In genomic region chr14:31019331-31020205, GRCm38 (mm10) we compare ENCODE assay signal across 8 mouse cellular contexts. TPM values are rescaled to one million over a fixed set of nuclear protein-coding genes. Genes with fewer than 3 reads are reported as not detected.
DNase-seq lines count a peak whose midpoint lies in the region; ATAC-seq and TF ChIP-seq lines count a peak whose summit lies in the region.

No protein-coding gene starts in this region.

- peak overlapping the region; percentile 94 for H3K9ac ChIP-seq in forebrain, embryonic 16.5 days (replicated peaks; ENCODE audit: low read depth, low read length)
- H3K9ac ChIP-seq in hindbrain, embryonic 15.5 days = peak overlapping the region; percentile 93
- H3K9ac ChIP-seq in limb, embryonic 12.5 days (replicated peaks) = peak overlapping the region; percentile 91
- H3K9ac ChIP-seq in midbrain, embryonic 11.5 days (ENCODE audit: low read length) = peak overlapping the region; percentile 96

- WGBS in cerebellum, adult 2 months = 2% methylated on average over 32 of the region's 56 CpGs
- WGBS in bone marrow, adult 2 months = 6% methylated on average over 56 of the region's 56 CpGs
- WGBS in forebrain, embryonic 16.5 days = 3% methylated on average over 39 of the region's 56 CpGs
- 7% methylated on average over 34 of the region's 56 CpGs for WGBS in hindbrain, embryonic 15.5 days
- 7% methylated on average over 39 of the region's 56 CpGs for WGBS in limb, embryonic 12.5 days
- 7% methylated on average over 37 of the region's 56 CpGs for WGBS in midbrain, embryonic 11.5 days

- no peaks in the 10 kb centered on the region for H3K27me3 ChIP-seq in cerebellum, adult 2 months (ENCODE audit: control insufficient read depth, insufficient read depth, low read length)
- H3K27me3 ChIP-seq in forebrain, embryonic 16.5 days (replicated peaks; ENCODE audit: control insufficient read depth, insufficient read depth, low read length) = no peaks in the 10 kb centered on the region
- H3K27me3 ChIP-seq in hindbrain, embryonic 15.5 days = no peaks in the 10 kb centered on the region
- H3K27me3 ChIP-seq in limb, embryonic 12.5 days = no peaks in the 10 kb centered on the region
- H3K27me3 ChIP-seq in midbrain, embryonic 11.5 days (ENCODE audit: control insufficient read depth, insufficient read depth, low read length) = no peaks in the 10 kb centered on the region

- no peaks in the 10 kb centered on the region for H3K9me3 ChIP-seq in forebrain, embryonic 16.5 days (ENCODE audit: control insufficient read depth, low read length)
- no peaks in the 10 kb centered on the region for H3K9me3 ChIP-seq in hindbrain, embryonic 15.5 days
- no peaks in the 10 kb centered on the region for H3K9me3 ChIP-seq in limb, embryonic 12.5 days
- H3K9me3 ChIP-seq in midbrain, embryonic 11.5 days (ENCODE audit: control insufficient read depth, low read length) = no peaks in the 10 kb centered on the region

- H3K4me1 ChIP-seq in cerebellum, adult 2 months (ENCODE audit: control insufficient read depth, insufficient read depth, low read length) = peaks cover 6% of the 10 kb centered on the region; the same call in 1 of the 2 replicates
- H3K4me1 ChIP-seq in bone marrow, adult 2 months (ENCODE audit: control insufficient read depth, insufficient read depth, low read length) = peaks cover 2% of the 10 kb centered on the region; the same call in 1 of the 2 replicates
- peaks cover 26% of the 10 kb centered on the region for H3K4me1 ChIP-seq in forebrain, embryonic 16.5 days (replicated peaks; ENCODE audit: control insufficient read depth, insufficient read depth, low read length)
- peaks cover 32% of the 10 kb centered on the region for H3K4me1 ChIP-seq in hindbrain, embryonic 15.5 days (replicated peaks)
- peaks cover 27% of the 10 kb centered on the region for H3K4me1 ChIP-seq in limb, embryonic 12.5 days (replicated peaks)
- peaks cover 14% of the 10 kb centered on the region for H3K4me1 ChIP-seq in midbrain, embryonic 11.5 days (ENCODE audit: control insufficient read depth, insufficient read depth, low read length)

- TF ChIP-seq POLR2A in cerebellum, adult 2 months (IDR thresholded peaks at IDR 0.05; ENCODE audit: borderline replicate concordance, insufficient read depth, low read length) = no peak
- peak; percentile 71; the same call in 1 of the 2 replicates for TF ChIP-seq POLR2A in bone marrow, adult 2 months (IDR thresholded peaks at IDR 0.05; ENCODE audit: borderline replicate concordance, control insufficient read depth, low read depth, low read length)

- H3K27ac ChIP-seq in cerebellum, adult 2 months (ENCODE audit: insufficient read depth, low read length) = peak overlapping the region; percentile 87
- peak overlapping the region; percentile 96 for H3K27ac ChIP-seq in bone marrow, adult 2 months (ENCODE audit: control insufficient read depth, insufficient read depth, low read depth, low read length, poor library complexity)
- peak overlapping the region; percentile 99 for H3K27ac ChIP-seq in forebrain, embryonic 16.5 days (ENCODE audit: low read length)
- peak overlapping the region; percentile 99 for H3K27ac ChIP-seq in hindbrain, embryonic 15.5 days (replicated peaks)
- peak overlapping the region; percentile 95 for H3K27ac ChIP-seq in limb, embryonic 12.5 days
- peak overlapping the region; percentile 98 for H3K27ac ChIP-seq in midbrain, embryonic 11.5 days (ENCODE audit: low read depth, low read length)

- TF ChIP-seq CTCF in cerebellum, adult 2 months (IDR thresholded peaks at IDR 0.05; ENCODE audit: borderline replicate concordance, insufficient read depth, low read depth, low read length) = no peak
- TF ChIP-seq CTCF in bone marrow, adult 2 months (IDR thresholded peaks at IDR 0.05; ENCODE audit: control insufficient read depth, insufficient read depth, low read length) = no peak

- peak overlapping the region; percentile 63 for H3K4me2 ChIP-seq in forebrain, embryonic 16.5 days (ENCODE audit: low read length)
- H3K4me2 ChIP-seq in hindbrain, embryonic 15.5 days = peak overlapping the region; percentile 54
- peak overlapping the region; percentile 82 for H3K4me2 ChIP-seq in limb, embryonic 12.5 days
- peak overlapping the region; percentile 52 for H3K4me2 ChIP-seq in midbrain, embryonic 11.5 days

- H3K36me3 ChIP-seq in forebrain, embryonic 16.5 days (ENCODE audit: control insufficient read depth, insufficient read depth) = peaks cover 24% of the 10 kb centered on the region
- peaks cover 41% of the 10 kb centered on the region for H3K36me3 ChIP-seq in hindbrain, embryonic 15.5 days
- peaks cover 57% of the 10 kb centered on the region for H3K36me3 ChIP-seq in limb, embryonic 12.5 days
- H3K36me3 ChIP-seq in midbrain, embryonic 11.5 days (ENCODE audit: control insufficient read depth, insufficient read depth, low read length) = peaks cover 14% of the 10 kb centered on the region; the same call in 1 of the 2 replicates

- DNase-seq in cerebellum, adult 2 months = peak in 1 of 2 experiments; percentile 80
- DNase-seq in cerebellum, adult 8-10 months = no peak
- peak; percentile 98 for DNase-seq in midbrain, embryonic 11.5 days (ENCODE audit: low spot score, missing footprints)
- DNase-seq in spleen, postnatal 4 days (ENCODE audit: low spot score in 2 of 2) = peak; percentile 83 to 91

- ATAC-seq in forebrain, embryonic 16.5 days = peak; percentile 93
- peak; percentile 95 for ATAC-seq in hindbrain, embryonic 15.5 days (ENCODE audit: low FRiP score, low read depth)
- ATAC-seq in limb, embryonic 12.5 days (ENCODE audit: insufficient number of reproducible peaks, insufficient read depth, low FRiP score, low TSS enrichment, low read depth) = peak; percentile 92
- peak; percentile 96 for ATAC-seq in midbrain, embryonic 11.5 days (ENCODE audit: low FRiP score)

- H3K4me3 ChIP-seq in cerebellum, adult 2 months (replicated peaks; ENCODE audit: insufficient read depth, low read depth, low read length) = peak overlapping the region; percentile 99
- H3K4me3 ChIP-seq in bone marrow, adult 2 months (replicated peaks; ENCODE audit: control insufficient read depth, low read depth, low read length) = peak overlapping the region; percentile 73
- H3K4me3 ChIP-seq in forebrain, embryonic 16.5 days (replicated peaks; ENCODE audit: low read length) = peak overlapping the region; percentile 79
- peak overlapping the region; percentile 70 for H3K4me3 ChIP-seq in hindbrain, embryonic 15.5 days
- H3K4me3 ChIP-seq in limb, embryonic 12.5 days (replicated peaks) = peak overlapping the region; percentile 79
- peak overlapping the region; percentile 83 for H3K4me3 ChIP-seq in midbrain, embryonic 11.5 days (ENCODE audit: low read depth, low read length)

RNA-seq across cellular contexts. Expression of gene Gnl3, which starts 0.6 kb away (rescaled TPM):
- polyA plus RNA-seq in cerebellum, adult 2 months (2012; rRNA removed) = 47.3 and 52.1 TPM in 2 replicates
- 56.0 and 119 TPM in 2 replicates for polyA plus RNA-seq in bone marrow, adult 2 months (2011; ENCODE audit: insufficient read depth, insufficient read length, low replicate concordance, missing spikeins)
- polyA plus RNA-seq in forebrain, embryonic 16.5 days (2015; fragmentation: Nextera tagmentation; extraction: Ambion mirVana) = 57.6 and 61.9 TPM in 2 replicates
- polyA plus RNA-seq in hindbrain, embryonic 15.5 days (2015; fragmentation: Nextera tagmentation; extraction: Ambion mirVana) = 49.0 and 51.8 TPM in 2 replicates
- 110 and 117 TPM in 2 replicates for polyA plus RNA-seq in limb, embryonic 12.5 days (2016; fragmentation: Nextera tagmentation; extraction: Ambion mirVana)
- 96.2 and 103 TPM in 2 replicates for polyA plus RNA-seq in midbrain, embryonic 11.5 days (2014; fragmentation: Nextera tagmentation; extraction: Ambion mirVana)

RNA-seq across cellular contexts. Expression of gene Pbrm1, which starts 0.6 kb away (rescaled TPM):
- 22.2 and 24.2 TPM in 2 replicates for polyA plus RNA-seq in cerebellum, adult 2 months (2012; rRNA removed)
- polyA plus RNA-seq in bone marrow, adult 2 months (2011; ENCODE audit: insufficient read depth, insufficient read length, low replicate concordance, missing spikeins) = 31.8 and 46.8 TPM in 2 replicates
- polyA plus RNA-seq in forebrain, embryonic 16.5 days (2015; fragmentation: Nextera tagmentation; extraction: Ambion mirVana) = 154 and 170 TPM in 2 replicates
- polyA plus RNA-seq in hindbrain, embryonic 15.5 days (2015; fragmentation: Nextera tagmentation; extraction: Ambion mirVana) = 117 and 124 TPM in 2 replicates
- polyA plus RNA-seq in limb, embryonic 12.5 days (2016; fragmentation: Nextera tagmentation; extraction: Ambion mirVana) = 183 and 189 TPM in 2 replicates
- polyA plus RNA-seq in midbrain, embryonic 11.5 days (2014; fragmentation: Nextera tagmentation; extraction: Ambion mirVana) = 134 and 140 TPM in 2 replicates

RNA-seq across cellular contexts. Expression of gene Spcs1, which starts 18.1 kb away (rescaled TPM):
- 277 and 290 TPM in 2 replicates for polyA plus RNA-seq in cerebellum, adult 2 months (2012; rRNA removed)
- polyA plus RNA-seq in bone marrow, adult 2 months (2011; ENCODE audit: insufficient read depth, insufficient read length, low replicate concordance, missing spikeins) = 59.6 and 85.6 TPM in 2 replicates
- polyA plus RNA-seq in forebrain, embryonic 16.5 days (2015; fragmentation: Nextera tagmentation; extraction: Ambion mirVana) = 278 and 305 TPM in 2 replicates
- 323 and 340 TPM in 2 replicates for polyA plus RNA-seq in hindbrain, embryonic 15.5 days (2015; fragmentation: Nextera tagmentation; extraction: Ambion mirVana)
- 322 and 342 TPM in 2 replicates for polyA plus RNA-seq in limb, embryonic 12.5 days (2016; fragmentation: Nextera tagmentation; extraction: Ambion mirVana)
- polyA plus RNA-seq in midbrain, embryonic 11.5 days (2014; fragmentation: Nextera tagmentation; extraction: Ambion mirVana) = 269 and 301 TPM in 2 replicates

RNA-seq across cellular contexts. Expression of gene Glt8d1, which starts 18.4 kb away (rescaled TPM):
- 79.5 and 84.4 TPM in 2 replicates for polyA plus RNA-seq in cerebellum, adult 2 months (2012; rRNA removed)
- 24.8 and 38.7 TPM in 2 replicates for polyA plus RNA-seq in bone marrow, adult 2 months (2011; ENCODE audit: insufficient read depth, insufficient read length, low replicate concordance, missing spikeins)
- polyA plus RNA-seq in forebrain, embryonic 16.5 days (2015; fragmentation: Nextera tagmentation; extraction: Ambion mirVana) = 51.8 and 54.2 TPM in 2 replicates
- 60.4 and 61.2 TPM in 2 replicates for polyA plus RNA-seq in hindbrain, embryonic 15.5 days (2015; fragmentation: Nextera tagmentation; extraction: Ambion mirVana)
- 54.7 and 61.5 TPM in 2 replicates for polyA plus RNA-seq in limb, embryonic 12.5 days (2016; fragmentation: Nextera tagmentation; extraction: Ambion mirVana)
- 63.4 and 68.3 TPM in 2 replicates for polyA plus RNA-seq in midbrain, embryonic 11.5 days (2014; fragmentation: Nextera tagmentation; extraction: Ambion mirVana)
